12 mouse cellular contexts compared by ENCODE assay signal in genomic region chr10:120431435-120431834, GRCm38 (mm10). TPM values are rescaled to one million over a fixed set of nuclear protein-coding genes. Genes with fewer than 3 reads are reported as not detected.
DNase-seq lines count a peak whose midpoint lies in the region; TF ChIP-seq lines count a peak whose summit lies in the region.
"Had no signal": no experiment of that assay in that cellular context is flagged by ENCODE, and none has a peak within 500 bp of the region (broad histone marks: within the 10 kb centered on the region; RNA-seq: fewer than 3 reads in every experiment).

No protein-coding gene starts in this region.

- no peak overlapping the region for H3K27ac ChIP-seq in left cerebral cortex, adult 2 months
- H3K27ac ChIP-seq: neural tube, embryonic 12.5 days had no signal

- DNase-seq in heart, adult 11 months = peak; percentile 78
- no peak for DNase-seq in heart, adult 18-20 months
- no peak for DNase-seq in left cerebral cortex, adult 2 months (ENCODE audit: extremely low spot score in 1 of 2, low spot score in 2 of 2)
- no peak for DNase-seq in left cerebral cortex, adult 11 months (ENCODE audit: low spot score)
- DNase-seq in 416B (ENCODE audit: low read depth) (peak; percentile 32), adipocyte (ENCODE audit: low spot score) (peak; percentile 13)
- no peak for DNase-seq in c-Kit-positive CD71-positive TER-119-positive erythroid progenitor cells, embryonic 14.5 days (ENCODE audit: low spot score)
- no peak for DNase-seq in heart, adult 9 months (ENCODE audit: low spot score in 2 of 2)
- DNase-seq: adrenal gland, adult 8-10 months had no signal

- H3K4me3 ChIP-seq in left cerebral cortex, adult 2 months = no peak overlapping the region
- H3K4me3 ChIP-seq: heart, embryonic 10.5 days; limb, embryonic 10.5 days; neural tube, embryonic 12.5 days had no signal

- intact Hi-C loops in left cerebral cortex, adult 2 months (cut with DNase I) = loop anchor here (5.0 to 10.0 kb wide), 2 partner anchors 271 to 433 kb away; no protein-coding TSS in a partner anchor

- TF ChIP-seq CTCF in left cerebral cortex, adult 2 months (IDR thresholded peaks at IDR 0.05) = peak; percentile 42

RNA-seq across cellular contexts. Expression of gene Hmga2, which starts 44.8 kb away (rescaled TPM):
- not detected for total RNA-seq in heart, adult 18-20 months (2021)
- under 1 TPM; 0.25 to 0.26 TPM for total RNA-seq in left cerebral cortex, adult 2 months (2021)

Comparison
In these comparisons a context has a peak if more than half of its experiments do, and no peak if none do; other contexts are left out.
1. DNase-seq: peak in heart, adult 11 months (single experiment), 416B (single experiment) and adipocyte (single experiment); none in heart, adult 18-20 months (0 of 2), left cerebral cortex, adult 2 months (0 of 2), left cerebral cortex, adult 11 months (single experiment), c-Kit-positive CD71-positive TER-119-positive erythroid progenitor cells, embryonic 14.5 days (single experiment) and heart, adult 9 months (0 of 2).